Mouse (Mus musculus) embryonic facial prominence, embryonic 14.5 days (tissue): ENCODE data around the gene Ubtfl1. TPM values are rescaled to one million over a fixed set of nuclear protein-coding genes. Genes with fewer than 3 reads are reported as not detected.

Experiments used
- microRNA-seq: library from miRNA; unstranded; fragments of <30 nt; microRNA quantifications from one replicate; pipeline ENCODE4, GENCODE M21; 2016; ENCODE audit warnings: borderline number of aligned reads
- polyA plus RNA-seq: library from polyadenylated mRNA; unstranded; fragments of >200 nt; fragmentation: Nextera tagmentation; extraction: Ambion mirVana; gene quantifications from 2 replicates; pipeline ENCODE4 v1.2.1, GENCODE M21; 2014

The Ubtfl1 gene
- polyA plus RNA-seq, 1 experiment from 2014 or later: not detected

Small RNA genes lying within 50 kb of the gene (microRNA-seq; reads per million reads assigned to microRNA genes)
- not detected for gene Gm22854

Other genes starting within 250 kb of the Ubtfl1 start
- 84.7 and 92.9 TPM in 2 replicates for gene Chordc1, start 112.3 kb upstream of the Ubtfl1 start, polyA plus RNA-seq
- gene Naalad2, start 1.4 kb upstream of the Ubtfl1 start, polyA plus RNA-seq: 7.4 and 7.7 TPM in 2 replicates
- gene Mbd3l2, start 26.2 kb downstream of the Ubtfl1 start, polyA plus RNA-seq: not detected in 2 replicates
- 4.4 and 5.2 TPM in 2 replicates for gene Zfp558, start 73.8 kb downstream of the Ubtfl1 start, polyA plus RNA-seq
- gene Mbd3l1, start 73.9 kb downstream of the Ubtfl1 start, polyA plus RNA-seq: not detected in 2 replicates